Mouse (Mus musculus) c-Kit-negative CD71-positive TER-119-positive erythroid progenitor cells, embryonic 14.5 days (primary cell): ENCODE results near the gene Slc22a2.
"Not testable (repeated sequence)": the region's sequence is repeated elsewhere in the genome, so short reads cannot be mapped to it uniquely, and the experiment has no call there.

ENCODE experiments used
- DNase-seq: peaks from one replicate; pipeline ENCODE4 v3.0.0-alpha.2; 2013; ENCODE audit warnings: low read depth, low spot score

Slc22a2 gene

DNA sequence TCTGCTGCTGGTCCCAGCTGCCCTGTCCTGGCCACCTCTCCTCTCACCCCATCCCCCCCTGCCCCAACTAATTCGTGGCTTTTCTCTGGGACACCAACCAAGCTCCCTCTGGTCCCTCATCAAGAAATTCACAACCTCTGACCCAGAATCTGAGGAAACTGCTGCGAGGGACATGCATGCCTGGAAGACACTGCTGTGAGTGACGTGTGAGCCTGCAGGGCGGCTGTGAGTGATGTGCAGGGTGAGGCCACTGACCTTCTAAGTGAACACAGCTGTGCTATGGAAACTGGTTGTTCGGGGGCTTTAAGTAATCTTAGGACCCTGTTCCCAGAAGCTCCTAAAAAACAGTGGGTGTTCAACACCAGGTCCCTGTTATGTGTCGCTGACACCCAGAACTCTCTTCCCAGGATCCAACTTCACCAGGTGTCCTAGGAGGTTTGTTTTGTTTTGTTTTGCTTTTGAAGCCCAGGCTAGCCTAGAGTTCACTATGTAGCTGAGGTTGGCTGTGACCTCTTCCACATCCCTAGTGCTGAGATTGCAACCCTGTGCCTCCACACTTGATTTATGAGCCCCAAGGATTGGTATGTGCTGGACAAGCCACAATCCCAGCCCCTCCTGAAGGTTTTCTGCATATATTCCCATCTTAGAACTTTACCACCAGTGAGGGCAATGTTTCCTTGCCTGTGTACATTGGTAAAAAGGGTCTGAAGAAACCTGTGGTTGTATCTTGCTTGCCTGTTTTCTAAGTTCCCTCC is 47.2 kb downstream of the Slc22a2 start:
- no peak for DNase-seq

GRCm38 (mm10) chr17:12631771-12632600 is 48.1 kb downstream of the Slc22a2 start:
- DNase-seq: no peak

DNA sequence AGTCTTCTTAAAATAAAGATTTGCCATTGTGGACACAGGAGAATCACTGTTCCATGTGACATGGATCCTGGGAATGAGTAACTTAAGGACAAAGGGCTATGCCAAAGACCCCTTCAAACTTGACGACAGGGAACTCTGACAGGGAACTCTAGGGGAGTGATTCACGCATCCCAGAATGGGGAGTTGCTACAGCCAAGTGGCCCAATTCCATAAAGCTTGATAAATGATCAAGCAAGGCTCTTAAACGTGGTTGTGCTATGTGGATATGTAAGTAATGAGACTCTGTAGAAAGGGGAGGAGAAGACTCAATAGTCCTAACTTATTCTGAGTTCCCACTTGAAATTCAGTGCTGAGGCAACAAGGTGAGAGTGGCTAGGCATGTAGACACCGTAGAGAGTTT is 50.9 kb downstream of the Slc22a2 start:
- no peak for DNase-seq

GRCm38 (mm10) chr17:12639585-12639984 is 55.7 kb downstream of the Slc22a2 start:
- DNase-seq: no peak

- no peak for DNase-seq
Observed at GRCm38 (mm10) chr17:12641087-12641486, 57.2 kb downstream of the Slc22a2 start.

DNA sequence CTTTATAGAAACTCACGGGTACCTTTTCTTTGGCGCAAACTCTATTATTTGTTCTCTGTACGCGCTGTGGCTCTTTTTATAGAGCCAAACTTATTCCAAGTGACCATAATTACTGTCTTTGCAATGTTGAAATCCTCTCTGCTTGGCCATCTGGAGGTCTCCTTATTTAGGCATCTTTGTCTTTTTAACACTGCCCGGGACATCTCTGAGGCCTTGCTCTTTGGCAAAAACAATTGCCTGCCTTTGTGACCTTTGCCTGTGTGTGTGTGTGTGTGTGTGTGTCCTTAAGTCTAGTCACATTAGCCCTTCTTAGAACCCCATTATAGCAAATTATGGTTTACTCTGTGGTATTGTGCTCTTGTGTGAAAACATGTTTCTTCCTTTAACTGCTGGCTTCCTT is 61.5 kb downstream of the Slc22a2 start:
- DNase-seq: no peak

DNA sequence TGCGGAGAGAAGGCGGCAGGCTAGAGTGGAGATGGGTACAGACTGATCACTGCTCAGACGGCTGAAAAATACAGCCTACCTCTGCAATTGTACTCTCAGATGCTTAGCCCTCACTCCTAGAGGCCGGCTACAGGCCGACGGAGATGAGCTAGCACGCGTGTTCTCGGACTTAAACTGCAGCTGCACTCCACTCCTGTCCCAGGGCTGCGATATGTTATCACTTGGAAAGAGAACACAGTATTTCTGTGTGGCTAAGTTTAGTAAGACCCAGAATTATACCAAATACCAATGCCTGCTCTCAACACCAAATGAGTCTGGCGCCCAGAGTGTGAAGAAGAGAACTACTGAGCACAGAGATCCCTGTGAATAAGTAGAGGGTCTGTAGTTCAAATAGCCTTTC is 68.7 kb downstream of the Slc22a2 start:
- DNase-seq: no peak

DNA sequence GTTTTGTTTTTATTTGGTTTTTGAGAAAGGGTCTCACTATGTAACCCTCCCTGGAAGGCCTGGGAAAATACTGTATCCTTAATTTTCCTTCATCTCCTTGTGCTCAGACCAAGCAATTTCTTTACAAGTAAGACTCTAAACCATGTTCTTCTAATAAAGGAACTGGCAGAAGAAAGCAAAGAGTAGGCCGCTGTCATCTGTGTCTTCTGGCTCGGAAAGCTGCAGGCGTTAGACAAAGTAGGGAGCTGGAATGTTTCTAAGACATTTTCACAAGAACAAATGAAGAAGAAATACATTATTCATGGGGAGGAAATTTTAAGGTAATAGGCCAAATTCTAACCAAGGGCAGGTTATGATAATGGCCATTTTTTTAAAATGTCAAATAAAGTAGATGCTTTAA is 70.1 kb downstream of the Slc22a2 start:
- DNase-seq: no peak

GRCm38 (mm10) chr17:12655826-12656225 is 71.9 kb downstream of the Slc22a2 start:
- no peak for DNase-seq

GRCm38 (mm10) chr17:12658784-12659183 is 74.9 kb downstream of the Slc22a2 start:
- DNase-seq: no peak

- DNase-seq: no peak
Observed at GRCm38 (mm10) chr17:12659233-12659632, 75.3 kb downstream of the Slc22a2 start.

DNA sequence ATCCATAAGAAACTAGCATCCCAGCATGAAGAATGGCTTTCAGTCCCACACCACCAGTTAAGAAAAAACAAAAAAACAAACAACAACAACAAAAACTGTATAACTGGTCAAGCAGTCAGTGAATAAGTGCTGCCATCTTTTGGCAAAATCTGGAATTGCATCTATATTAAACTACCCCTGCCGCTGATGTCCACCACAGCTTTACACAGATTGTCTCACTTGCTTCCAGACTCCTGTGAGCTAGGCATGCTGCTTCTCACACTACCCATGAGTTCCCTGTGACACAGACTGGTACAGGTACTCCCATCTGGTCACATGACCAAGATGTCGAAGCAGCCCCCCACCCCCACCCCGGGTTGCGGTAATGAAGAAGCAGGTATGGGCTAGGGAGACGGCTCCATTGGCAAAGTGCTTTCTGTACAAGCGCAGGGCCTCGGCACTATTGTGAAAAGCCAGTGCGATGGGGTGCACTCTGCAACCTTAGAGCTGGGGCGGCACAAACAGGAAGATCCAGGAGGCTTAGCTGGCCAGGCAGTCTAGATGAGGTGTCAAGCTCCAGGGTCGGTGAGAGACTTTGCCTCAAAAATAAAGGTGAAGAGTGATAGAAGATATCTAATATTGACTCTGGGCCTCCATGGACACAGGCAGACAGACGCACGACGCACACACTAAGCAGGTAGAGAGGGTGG is 76.8 kb downstream of the Slc22a2 start:
- DNase-seq: peak; percentile 19

DNA sequence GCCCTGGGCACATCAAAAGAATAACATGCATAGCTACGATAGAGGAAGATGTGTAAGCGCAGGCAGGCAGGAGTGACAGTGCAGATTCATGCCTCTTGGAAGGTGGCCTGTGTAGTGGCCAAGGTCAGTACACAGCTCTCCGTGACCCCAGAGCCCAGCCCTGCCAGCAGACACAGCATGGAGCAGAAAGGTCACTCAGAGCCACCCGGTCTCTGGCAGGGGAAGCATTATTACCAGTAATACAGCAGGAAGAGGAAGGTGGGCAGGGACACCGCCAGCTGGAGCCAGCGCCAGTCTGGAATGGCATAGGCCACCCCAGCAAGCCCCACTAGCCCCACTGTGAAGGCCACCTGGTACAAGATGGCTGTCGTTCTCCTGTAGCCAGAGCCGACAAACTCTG is 80.2 kb downstream of the Slc22a2 start:
- DNase-seq: no peak

DNA sequence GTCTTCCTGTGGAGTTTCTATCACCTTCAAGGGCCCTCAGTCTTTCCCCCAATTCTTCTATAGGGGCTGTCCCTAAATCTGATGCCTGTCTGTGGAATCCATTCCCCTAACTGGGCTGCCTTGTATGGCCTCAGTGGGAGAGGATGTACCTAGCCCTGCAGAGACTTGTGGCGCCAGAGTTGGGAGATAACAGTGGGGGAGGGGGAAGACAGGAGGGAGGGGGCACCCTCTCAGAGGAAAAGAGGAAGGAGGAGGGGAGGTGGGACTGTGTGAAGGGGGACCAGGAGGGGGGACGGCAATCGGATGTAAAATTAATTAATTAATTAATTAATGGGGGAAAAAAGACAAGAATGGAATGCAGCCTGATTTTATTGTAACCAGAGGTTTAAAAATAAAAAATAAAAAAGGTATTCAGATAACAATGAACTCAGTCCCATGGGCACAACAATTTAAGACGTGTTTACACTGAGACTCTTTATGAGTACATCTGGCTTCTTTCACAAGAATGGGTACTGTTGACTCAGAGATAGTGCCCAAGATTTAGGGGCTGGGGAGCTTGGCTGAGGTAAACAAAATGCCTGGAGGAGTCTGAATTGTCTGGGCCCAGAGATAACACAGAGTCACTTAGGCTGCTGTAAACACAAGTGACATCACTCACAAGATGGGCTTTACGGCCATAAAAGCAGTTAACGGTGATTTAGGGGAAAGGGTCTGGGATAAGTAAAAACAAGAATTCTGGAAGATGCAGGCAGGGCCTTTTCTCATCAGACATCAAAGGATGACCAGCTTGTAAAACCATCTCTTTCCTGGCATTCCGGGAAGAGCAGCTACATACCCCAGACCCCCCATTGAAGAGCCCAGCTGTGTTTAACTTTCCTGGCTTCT is 84.8 kb downstream of the Slc22a2 start:
- DNase-seq: no peak

DNA sequence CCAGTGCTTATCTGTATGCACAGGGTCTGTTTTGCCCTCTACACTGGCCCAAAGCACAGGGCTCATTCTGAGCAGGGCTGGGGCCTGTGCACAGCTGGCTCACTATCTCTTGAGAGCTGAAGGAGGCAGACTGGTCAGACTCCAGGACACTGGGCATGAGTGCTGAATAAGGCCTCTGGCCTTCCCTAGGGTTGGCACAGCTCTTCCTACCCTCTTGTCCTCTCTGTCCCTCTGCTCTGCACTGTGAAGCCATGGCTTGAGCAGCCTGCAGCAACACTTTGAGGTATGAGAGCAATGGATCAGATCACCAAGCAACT is 85.4 kb downstream of the Slc22a2 start:
- no peak for DNase-seq

GRCm38 (mm10) chr17:12671029-12671605 is 87.2 kb downstream of the Slc22a2 start:
- no peak for DNase-seq

- no peak for DNase-seq
Observed at GRCm38 (mm10) chr17:12672285-12672790, 88.4 kb downstream of the Slc22a2 start.

DNA sequence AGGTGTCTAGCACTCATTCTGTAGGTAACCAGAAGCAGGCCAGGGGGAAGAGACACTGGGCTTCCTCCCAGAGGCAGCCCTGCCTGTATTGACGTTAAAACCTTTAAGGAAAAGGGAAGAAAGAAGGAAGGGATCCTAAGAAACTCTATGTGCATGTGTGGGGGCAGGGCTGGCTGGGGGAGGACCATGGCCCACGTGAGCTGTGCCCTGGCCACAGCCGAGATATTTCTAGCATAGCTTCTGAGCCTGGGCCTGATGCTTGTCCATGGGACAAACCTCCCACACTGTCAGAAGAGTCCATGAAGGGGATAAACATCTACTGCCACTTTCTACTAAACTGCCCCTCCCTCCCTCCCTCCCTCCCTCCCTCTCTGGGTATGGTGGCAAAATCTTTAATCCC is 89.9 kb downstream of the Slc22a2 start:
- no peak for DNase-seq

DNA sequence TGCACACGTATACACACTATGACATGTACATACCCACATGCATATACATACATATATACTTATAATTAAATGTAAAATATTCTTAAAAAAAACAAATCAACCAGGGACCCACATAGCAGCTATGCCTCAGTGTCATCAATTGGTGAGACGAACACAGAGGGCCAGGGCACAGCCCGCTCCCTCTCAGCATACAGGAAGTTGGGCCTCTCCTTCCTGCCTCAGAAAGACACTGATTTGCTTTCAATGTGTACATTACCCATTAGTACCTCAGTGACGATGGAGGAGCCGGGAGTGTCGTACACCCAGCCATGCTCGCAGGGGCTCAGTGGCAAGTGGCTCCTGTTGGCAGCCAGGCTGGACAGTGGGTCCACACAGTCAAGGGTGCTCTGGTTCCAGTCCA is 91.0 kb downstream of the Slc22a2 start:
- not testable (repeated sequence) for DNase-seq

DNA sequence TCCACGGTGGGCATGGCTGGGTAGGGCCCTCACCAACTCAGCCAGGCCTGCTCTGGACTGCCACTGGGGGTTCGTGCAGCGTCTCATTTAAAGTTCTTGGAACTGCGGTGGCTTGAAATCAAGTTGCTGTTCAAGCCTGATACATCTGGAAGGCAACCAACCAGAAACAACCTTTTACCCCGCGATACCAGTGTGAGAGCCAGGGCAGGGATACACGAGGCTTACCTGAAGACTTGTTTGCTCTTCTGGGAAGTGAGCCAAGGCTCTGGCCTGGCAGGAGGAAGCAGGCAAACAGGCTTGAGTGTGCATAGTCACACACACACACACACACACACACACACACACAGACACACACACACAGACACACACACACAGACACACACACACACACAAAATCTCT is 91.7 kb downstream of the Slc22a2 start, which contains the start of gene Slc22a1:
Gene Slc22a1 (minus strand): TSS at position 184 of the 400 bp plus-strand sequence.
- DNase-seq: no peak

GRCm38 (mm10) chr17:12677139-12677538 is 93.2 kb downstream of the Slc22a2 start:
- no peak for DNase-seq
